Mouse (Mus musculus): ENCODE measurements around the gene Csk. TPM values are rescaled to one million over a fixed set of nuclear protein-coding genes. Genes with fewer than 3 reads are reported as not detected.

Gene Csk
- total RNA-seq, 2 experiments from 2014 or later = 71.3 to 119 TPM

DNA sequence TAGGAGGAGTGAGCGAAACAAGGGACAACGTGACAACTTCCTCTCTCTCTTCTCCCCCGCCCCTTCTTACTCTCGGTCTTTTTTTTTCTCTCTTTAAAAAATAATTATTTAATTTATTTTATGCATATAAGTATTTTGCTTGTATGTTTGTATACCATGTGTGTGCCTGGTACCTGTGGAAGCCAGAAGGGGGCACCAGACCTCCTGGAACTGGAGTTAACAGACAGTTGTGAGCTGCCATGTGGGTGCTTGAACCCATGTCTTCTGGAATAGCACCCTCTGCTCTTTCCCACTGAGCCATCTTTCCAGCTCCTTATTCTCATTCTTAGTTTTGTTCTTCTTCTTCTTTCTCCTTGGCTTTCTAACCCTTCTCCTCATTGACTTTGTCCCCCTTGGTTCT lies 5.5 kb upstream of the Csk start:
- no peak for ATAC-seq (replicated peaks; ENCODE audit: poor library complexity)

DNA sequence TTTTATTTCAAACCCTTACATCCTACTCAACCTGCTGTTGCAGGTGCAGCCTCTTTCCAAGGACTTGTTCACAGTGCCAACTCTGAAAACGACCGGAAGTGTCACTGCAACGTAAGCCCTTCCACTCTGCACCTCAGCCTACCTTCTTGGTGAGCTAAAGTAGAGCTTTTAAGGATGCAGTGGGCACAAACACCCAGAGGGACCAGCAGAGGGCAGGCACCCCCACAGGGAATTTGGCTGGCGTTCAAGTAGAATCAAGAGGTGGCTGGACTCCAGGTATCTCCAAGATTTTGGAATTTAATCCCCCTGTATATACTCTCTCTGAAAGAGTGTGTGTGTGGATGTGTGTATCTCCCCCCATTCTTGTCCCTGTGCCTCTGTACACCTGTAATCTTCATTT lies 4.4 kb upstream of the Csk start:
- no peak for ATAC-seq (replicated peaks; ENCODE audit: poor library complexity)

DNA sequence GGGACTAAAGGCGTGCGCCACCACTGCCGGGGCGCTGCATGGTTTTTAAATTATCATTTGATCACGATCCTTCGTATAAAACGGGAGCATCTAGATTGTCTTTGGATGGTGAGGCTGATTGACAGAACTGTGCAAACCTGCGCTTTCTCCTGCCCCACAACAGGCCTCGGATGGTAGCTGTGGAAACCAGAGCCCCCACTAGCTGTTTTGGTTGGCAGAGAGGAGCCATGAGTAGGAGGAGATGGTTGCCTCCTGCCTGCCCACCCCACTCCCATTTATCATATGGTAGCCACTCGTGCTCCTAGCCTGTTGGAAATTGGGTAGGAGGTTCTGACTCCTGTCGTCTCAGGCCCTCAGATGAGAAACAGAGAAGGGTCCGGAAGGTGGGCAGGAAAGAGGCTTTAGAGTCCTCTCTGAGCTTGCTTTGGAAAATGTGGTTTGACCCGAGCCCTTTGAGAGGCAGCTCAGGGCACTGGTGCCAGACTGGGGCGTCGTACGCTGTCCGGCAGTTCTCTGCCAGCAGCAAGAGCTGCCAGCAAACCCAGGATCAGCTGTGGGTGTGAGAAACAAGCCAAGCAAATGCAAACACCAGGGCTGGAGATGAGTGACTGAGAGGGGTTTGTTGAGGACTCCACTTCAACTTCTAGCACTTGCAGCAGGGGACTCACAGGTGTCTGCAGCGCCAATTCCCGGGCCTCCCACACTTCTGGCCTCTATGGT lies 3.4 kb upstream of the Csk start:
- no peak for ATAC-seq (replicated peaks; ENCODE audit: poor library complexity)

DNA sequence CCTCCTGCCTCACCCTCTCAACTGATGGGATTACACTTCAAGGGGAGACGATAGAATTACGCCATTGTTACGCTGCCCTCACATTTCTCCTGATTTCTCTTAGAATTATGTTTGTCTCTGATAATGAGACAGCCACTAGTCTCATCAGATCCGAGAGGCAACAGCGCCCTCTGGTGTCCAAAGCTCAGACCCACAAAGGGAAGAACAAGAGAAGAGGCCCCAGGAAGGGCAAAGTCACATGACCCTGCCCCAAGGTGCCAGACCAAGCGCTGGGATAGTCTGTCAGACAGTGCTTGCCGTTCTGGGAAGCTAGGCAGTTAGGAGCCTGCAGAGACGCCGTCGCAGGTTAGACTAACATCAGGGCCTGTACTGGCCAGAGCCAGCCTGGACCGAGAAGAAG lies 2.3 kb upstream of the Csk start:
- peak; percentile 77 for ATAC-seq (replicated peaks; ENCODE audit: poor library complexity)

DNA sequence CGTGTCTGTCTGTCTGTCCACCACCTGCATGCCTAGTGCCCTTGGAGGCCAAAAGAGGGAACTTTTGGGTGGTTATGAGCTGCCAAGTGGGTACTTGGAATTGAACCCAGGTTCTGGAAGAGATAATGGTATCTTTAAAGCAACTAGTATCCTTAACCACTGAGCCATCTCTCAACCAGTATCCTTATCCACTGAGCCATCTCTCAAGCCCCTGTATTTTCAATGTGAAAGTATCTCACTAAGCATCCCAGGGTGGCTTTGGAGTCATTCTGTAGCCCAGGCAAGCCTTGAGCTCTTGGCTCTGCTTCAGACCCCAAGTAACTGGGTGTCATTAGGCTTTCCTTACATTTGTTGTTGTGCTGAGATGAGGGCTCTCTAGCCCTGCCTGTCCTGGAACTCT lies 1.5 kb upstream of the Csk start:
- ATAC-seq (replicated peaks; ENCODE audit: poor library complexity) = no peak

DNA sequence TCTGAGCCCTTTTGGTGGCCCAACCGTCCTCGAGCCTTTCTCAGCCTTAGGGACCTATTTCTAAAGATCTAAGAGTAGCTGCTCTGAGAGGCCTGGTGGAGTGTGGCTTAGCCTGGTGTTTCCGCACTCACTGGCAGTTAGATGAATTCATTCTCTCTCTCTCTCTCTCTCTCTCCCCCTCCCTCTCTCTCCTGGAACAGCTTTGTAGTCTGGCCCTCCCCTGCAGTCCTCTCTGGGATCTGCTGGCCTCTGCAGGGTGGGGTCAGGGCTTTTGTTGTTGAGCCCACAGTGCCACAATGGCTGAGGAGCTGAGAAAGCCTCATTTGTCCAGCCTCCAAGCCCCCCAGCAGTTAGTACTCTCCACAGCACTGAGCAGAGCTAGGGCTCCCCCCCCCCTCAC lies 576 bp downstream of the Csk start:
- no peak for ATAC-seq (replicated peaks; ENCODE audit: poor library complexity)

DNA sequence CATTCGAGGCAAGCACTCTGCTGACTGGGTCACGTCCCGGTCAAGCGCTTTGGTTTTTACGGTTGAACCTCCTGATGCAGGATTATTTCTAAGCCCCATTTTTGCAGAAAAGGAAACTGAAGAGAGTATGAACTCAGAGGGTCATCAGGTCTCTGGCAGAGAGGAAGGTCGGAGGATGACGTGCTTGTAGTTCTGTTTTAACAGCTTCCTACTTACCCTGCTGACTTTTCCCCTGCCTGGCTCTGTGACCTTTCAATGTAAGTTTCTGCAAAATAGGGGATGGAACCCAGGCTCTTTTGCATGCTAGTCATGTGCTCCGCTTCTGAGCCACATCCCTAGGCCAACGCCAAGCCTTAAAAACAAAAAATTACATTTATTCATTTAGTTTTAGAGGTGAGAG lies 1.1 kb downstream of the Csk start:
- ATAC-seq (replicated peaks; ENCODE audit: poor library complexity) = no peak

DNA sequence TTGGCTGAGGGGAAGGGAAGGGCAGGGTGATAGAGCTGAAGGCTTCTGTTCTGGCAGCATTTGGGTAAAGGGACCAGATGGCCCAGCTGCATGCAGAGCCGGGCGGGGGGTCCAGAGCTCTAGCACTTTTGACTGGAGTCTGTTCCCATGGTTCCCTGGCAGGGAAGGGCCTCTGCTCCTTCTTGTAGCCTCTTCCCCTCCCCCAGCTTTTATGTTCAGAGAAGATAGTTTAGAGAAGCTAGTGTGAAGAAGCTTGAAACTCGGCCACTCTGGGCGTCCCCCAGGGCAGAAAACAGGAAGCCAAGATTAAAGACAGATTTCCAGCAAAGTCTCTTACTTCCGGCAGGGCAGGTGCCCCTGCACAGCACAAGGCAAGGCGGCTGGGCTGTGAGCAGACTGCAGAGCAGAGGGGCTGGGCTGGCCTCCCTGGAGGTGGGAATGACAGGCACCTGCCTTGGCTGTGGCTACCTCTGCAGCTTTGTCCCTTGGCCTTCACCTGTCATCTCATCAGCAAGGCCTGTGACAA lies 2.6 kb downstream of the Csk start:
- ATAC-seq (replicated peaks; ENCODE audit: poor library complexity) = peak; percentile 32

DNA sequence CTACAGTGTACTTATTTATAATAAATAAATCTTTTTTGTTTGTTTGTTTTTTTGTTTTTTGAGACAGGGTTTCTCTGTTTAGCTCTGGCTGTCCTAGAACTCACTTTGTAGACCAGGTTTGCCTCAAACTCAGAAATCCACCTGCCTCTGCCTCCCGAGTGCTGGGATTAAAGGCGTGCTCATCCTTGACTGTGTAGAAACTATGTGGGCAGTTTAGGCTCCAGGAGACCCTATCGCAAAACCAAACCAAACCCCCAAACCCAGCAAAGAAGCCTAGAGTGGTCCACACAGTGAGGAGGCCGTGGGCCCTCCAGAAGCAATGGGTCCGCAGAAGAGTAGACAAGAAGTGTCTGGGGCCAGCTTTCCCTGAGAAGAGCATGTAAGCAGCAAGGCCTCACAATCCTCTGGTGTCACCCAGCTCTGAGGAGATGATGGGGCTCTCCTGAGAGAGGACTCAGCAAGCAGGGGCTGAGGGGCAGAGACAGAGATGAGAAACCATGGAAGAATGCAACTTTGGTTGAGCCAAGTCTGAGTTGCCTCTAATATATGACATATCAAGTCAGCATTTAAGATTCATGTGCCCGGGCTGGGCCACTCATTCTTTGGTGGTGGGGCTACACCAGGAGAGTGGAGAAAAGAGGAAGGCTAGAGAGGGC lies 3.2 kb downstream of the Csk start:
- ATAC-seq (replicated peaks; ENCODE audit: poor library complexity) = peak; percentile 35; the same call in 1 of the 2 replicates

DNA sequence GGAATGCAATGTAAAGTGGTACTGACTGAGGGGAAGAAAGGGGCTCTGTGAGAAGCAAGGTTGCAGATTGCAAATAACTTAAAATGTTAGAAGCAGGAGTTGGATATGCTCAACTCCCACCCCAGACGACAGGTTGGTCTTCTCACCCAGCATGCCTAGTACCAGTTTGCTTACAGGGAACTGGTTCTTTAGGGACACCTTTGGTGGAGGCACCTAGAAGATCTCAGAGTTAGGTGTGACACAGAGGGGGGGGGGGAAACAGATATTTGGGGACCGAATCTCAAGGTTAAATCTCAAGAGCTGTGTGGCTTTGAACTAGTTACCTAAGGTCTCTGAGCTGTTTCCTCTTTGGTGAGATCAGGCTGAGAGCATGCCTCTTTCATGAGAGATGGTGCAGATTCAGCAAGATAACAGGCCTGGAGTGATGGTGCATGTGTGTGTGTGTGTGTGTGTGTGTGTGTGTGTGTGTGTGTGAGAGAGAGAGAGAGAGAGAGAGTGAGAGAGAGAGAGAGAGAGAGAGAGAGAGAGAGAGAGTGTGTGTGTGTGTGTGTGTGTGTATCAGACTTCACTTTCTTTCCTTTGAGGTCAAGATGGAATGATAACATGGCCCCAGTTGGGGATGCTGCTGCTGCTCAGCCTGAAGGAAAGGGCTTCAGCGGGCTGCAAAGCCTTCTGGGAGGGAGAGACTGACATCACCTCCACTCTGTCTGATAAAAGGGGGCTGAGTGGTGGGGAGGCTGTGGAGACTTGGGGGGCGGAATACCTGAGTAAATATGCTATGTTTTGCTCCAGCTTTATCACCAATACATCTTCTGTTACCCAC lies 5.9 kb downstream of the Csk start:
- ATAC-seq (replicated peaks; ENCODE audit: poor library complexity) = no peak

DNA sequence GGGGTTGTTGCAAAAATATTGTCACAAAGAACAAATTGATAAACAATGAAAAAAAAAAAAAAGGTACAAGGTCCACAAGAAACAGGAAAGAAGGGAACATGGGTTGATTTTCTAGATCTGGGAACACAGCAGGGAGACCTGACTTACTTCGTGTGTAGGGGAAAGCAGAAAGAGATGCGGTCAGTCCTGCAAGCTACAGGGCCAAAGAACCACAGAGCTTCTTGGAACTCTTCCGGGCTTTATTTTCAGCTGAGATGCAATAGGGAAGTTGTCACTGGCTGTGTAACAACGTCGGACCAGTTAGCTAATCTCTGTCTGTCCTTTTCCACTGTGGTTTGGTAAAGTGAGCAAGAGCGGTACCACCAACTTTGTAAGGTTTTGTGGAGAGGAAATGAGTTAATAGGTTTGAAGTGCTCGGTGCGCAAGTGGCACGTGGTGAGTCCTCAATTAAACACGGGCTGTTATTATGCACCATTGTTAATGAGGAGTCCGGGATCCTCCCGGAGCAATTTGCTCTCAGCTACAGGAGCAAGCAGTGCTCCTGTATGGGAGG lies 6.8 kb downstream of the Csk start:
- peak; percentile 57 for ATAC-seq (replicated peaks; ENCODE audit: poor library complexity)

DNA sequence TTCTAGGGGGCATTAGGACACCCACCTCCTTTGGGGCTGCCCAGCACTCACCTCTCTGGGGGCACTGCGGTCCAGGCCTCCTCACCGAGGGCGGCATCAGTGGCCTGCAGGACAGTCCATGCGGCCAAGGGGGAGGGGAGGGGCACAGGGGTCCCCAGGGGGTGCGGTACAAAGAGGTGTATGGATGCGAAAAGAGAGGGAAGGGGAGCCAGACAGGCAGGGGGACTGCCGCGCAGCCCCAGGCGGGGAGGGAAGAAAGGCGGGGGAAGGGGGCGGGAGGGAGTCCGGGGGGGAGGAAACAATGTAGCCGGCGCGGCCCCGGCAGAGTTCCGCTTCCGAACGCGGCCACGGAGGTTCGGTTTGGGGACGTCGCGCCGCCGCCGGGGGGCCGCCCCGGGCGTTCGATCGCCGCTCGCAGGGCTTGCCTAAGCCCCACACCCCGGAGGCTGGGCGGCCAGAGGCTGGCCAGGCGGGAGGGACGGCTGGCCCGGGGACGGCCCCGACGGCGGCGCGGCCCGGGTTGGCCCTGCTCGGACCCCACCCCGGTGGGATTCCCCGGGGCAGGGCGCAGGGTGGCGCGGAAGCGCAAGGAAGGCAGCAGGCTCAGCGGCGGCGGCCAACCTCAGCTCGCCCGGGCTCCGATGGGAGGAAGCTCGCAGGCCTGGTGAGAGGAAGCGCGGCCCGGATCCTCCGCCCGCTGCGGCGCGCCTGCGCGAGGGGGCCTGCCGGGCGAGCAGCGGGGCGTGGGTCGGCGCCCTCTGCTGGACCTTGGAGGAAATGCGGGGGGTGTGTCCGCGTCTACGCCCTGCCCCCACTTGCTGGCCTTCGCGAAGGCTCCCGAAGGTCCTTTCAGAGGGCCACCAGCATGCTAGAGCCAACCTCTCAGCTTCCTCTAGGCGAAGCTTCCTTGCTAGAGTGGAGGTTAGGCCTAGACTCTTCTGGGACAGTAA lies 8.2 kb downstream of the Csk start:
- ATAC-seq (replicated peaks; ENCODE audit: poor library complexity) = peak; percentile 61

DNA sequence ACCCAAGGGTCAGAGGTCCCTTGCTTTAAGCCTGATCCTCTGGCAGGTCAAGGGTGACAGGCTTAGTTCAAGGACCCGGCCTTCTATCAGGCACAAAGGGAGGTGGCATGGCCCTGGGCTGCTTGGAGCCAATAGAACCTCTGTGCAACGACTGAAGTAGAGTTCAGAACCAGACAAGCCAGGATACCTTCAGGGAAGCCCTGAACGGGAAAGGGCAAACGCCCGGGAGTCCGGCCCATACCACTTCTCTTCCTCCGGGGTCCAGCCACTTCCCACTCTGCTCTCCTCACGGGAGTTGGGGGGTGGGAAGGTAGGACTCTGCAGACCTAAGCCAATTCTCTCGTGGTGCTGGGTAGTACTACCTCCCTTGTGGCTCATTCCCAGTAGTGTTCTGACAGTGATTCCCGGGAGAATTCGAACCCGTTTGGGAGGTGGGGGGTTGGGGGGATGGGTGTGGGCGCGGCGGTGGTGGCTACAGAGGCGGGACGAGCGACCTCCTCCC lies 8.9 kb downstream of the Csk start:
- ATAC-seq (replicated peaks; ENCODE audit: poor library complexity) = no peak

DNA sequence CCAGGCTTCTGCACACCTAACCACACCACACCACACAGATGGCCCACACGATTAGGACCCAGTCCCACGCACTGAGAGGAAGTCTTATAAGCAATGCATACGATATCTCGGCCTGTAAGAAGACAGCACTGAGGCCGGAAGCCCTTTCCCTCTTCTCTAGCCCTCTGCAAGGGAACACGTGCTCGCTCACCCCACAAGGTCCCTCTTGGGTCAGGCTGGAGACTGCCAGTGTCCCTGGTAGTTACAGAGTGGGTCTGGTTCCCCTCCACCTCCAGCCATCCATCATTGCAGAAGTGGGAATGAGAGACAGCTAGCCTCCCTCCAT lies 9.6 kb downstream of the Csk start:
- peak; percentile 27 for ATAC-seq (replicated peaks; ENCODE audit: poor library complexity)

DNA sequence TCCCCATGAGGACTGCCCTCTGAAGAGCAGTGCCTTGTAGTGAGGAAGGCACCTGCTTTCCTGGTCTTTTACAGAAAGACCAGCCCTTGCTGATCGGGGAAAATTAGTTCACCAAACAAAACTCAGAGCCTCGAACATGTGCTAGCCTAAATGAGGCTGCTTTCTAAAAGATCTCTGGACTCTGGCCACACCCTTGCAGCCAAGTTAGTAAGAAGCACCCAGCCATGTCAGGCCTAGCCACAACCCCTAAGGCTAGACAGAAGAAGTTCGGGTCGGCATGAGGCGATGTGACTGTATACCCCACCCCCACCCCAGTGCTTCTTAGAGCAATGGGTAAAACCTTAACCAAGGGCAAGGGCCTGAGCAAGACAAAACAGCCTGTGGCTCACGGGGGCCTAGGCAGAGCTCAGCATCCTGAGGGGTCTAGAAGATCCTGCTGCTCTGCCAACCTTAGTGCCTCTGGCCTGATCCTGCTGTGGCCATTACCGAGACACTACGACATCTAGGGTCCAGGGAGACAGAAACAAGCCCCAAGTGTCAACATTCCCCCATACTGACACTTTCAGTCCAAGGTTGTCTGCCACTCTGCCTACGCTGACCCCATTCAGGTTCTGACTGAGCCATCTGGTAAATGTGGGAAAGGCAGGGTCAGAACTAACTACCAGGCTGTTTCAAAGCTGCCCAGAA lies 10.1 kb downstream of the Csk start:
- no peak for ATAC-seq (replicated peaks; ENCODE audit: poor library complexity)

DNA sequence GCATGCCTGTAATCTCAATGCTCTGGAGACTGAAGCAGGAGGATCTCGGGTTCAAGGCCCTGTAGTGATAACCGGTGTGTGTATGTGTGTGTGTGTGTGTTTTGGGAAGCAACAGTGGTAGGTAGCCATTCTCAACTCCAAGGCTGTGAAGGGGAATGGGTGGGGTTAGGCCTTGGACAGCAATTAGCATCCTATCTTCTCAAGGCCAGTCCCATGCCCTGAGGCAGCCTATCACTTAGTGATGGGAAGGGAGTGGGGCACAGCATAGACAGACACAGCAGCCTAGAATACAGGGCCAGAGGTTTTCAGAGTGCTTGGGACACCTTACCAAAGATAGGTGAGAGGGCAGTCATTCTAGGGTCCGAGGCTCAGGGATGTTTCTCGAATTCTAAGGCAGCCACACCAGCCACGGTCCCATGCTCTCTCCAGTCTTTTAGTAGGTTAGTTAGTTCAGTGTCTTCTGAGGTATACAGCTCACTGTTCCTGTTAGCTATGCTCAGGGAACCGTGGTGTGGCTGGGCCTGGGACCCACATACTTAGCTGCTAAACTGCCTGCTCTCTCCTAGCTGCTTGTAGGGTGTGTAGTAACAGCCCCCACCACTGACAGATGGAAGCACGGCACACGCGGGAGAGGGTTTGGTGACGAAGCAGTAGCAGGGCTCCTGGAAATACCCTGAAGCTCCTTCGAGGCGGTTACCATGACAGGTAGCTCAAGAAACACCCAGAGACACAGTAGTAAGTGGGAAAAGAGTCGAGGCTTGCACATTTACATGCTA lies 11.5 kb downstream of the Csk start:
- ATAC-seq (replicated peaks; ENCODE audit: poor library complexity) = no peak

DNA sequence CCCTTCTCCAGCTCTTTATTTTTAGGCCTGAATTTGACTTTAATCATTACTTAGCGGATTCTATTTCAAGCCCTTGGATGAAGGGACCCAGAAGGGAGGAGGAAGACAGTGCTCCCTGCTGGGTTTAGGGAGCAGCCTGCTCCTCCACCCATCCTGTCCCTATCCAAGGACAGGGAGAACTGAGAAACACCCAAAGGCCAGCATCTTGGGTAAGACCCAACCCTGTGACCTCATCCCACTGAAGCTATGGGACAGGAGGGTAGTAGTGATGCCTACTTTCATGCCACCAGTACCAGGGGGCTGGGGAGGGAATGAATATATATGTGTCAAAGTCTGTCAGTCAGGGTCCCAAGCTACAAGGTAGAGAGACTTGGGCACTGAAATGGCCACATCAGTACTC lies 12.4 kb downstream of the Csk start:
- no peak for ATAC-seq (replicated peaks; ENCODE audit: poor library complexity)

DNA sequence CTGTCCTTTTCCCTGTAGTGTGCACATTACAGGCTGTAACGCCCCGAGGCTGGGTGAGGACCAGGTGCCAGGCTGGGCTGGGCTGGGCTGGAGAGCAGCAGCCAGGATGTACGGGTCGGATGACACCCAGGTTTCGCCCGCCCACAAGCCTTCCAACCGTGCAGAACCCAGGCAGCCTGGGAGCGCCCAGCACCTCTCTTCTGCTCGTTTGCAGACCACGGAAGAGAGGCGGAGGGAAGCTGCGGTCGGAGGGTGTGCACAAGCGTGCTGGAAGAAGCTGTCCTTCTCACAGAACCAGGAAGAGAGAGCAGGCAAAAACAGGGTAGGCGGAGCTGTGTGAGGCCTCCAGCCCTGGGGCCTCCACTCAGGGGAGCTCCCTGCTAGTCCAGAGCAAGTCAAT lies 13.0 kb downstream of the Csk start:
- ATAC-seq (replicated peaks; ENCODE audit: poor library complexity) = peak; percentile 62
